Mouse (Mus musculus) monocyte, adult 5-6 weeks (primary cell): ENCODE measurements at regions not wholly inside any gene's neighbourhood (a gene's known extent, or its start where the extent isn't known, plus 50 kb on each side); places are given as distances from the start of the nearest gene placed in this dataset.

Experiments used
- ATAC-seq: fragments of 153-309, 156-312 bp; replicated peaks from 2 replicates; pipeline ENCODE4 v1.8.0; 2017; ENCODE audit warnings: mild to moderate bottlenecking; ENCODE audit not compliant: low TSS enrichment, insufficient number of reproducible peaks, severe bottlenecking, poor library complexity, low FRiP score

DNA sequence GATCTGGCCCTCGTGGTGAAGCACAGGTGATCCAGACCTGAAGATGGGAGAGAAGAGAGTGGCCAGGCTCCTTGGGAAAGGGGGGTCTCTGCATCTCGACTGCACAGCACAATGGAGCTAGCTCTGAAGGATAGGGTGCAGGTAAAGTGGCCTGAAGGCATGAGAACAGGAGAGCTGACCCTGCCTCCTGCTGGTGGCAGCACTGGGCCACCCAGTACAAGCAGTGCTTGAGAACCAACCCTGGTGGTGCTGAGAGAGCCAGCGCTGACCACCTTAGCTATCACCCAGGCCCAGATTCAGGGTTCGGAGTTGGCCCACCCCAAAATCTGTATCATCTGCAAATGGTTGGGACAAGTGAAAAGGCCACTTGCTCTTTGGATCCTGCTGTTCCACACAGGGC is 66.2 kb downstream of the A730009L09Rik start:
- ATAC-seq = no peak

GRCm38 (mm10) chr16:84583323-84583722 is 68.4 kb downstream of the A730009L09Rik start:
- ATAC-seq = peak; percentile 92

GRCm38 (mm10) chr16:84583773-84584229 is 68.9 kb downstream of the A730009L09Rik start:
- ATAC-seq = peak; percentile 85

GRCm38 (mm10) chr16:84584724-84585399 is 69.9 kb downstream of the A730009L09Rik start:
- ATAC-seq = no peak

GRCm38 (mm10) chr16:84592978-84593377 is 78.1 kb downstream of the A730009L09Rik start:
- ATAC-seq = no peak

DNA sequence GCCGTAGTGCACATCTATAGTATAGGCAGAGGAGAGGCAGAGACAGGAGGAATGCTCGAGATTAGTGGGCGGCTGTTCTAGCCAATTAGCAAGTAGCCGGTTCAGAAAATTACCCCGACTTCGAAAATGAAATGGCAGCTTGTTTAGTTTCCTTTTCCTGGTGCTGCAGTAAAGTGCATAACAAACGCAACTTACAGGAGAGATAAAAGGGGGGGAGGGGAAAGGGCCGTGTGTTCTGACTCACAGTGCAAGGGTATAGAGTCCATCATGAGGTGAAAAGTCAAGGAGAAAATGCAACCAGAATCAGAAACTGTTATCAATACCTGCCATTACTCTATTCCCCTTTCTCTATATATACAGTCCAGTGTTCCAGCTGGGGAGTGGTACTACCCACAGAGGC is 88.0 kb downstream of the A730009L09Rik start:
- ATAC-seq = no peak

DNA sequence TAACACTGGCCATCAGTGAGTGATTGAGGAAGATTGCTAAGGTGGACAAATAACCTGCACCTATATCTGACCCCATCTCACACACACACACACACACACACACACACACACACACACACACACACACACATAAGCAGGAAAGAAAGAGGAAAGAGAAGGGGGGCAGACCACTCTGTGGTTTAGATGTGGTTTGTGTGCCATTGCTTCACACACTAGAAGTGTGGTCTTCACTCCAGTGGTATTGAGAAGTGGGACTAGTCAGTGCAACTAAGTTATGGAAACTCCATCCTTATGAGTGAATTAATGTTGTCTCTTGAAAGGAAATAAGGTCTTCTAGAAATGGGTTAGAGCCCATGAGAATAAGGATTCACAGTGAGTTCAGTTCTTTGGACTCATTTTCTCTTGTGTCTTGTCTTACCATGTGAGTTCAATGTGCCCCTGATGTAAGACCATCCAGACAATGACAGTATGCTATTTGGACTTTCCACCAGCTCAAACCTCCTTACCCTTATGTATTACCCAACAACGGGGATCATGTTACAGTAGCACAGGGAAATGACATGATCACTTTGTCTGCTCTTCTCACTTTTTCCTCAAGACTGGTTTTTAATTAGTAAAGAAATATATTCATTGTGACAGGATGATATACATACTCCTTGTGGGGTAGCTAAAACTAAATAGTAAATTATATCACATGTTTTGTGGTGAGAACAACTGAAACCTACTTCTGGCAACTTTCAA is 88.7 kb downstream of the A730009L09Rik start:
- ATAC-seq = no peak

- ATAC-seq = no peak
Observed at GRCm38 (mm10) chr16:84604272-84604975, 89.5 kb downstream of the A730009L09Rik start.

GRCm38 (mm10) chr16:84606010-84606803 is 91.3 kb downstream of the A730009L09Rik start:
- no peak for ATAC-seq

DNA sequence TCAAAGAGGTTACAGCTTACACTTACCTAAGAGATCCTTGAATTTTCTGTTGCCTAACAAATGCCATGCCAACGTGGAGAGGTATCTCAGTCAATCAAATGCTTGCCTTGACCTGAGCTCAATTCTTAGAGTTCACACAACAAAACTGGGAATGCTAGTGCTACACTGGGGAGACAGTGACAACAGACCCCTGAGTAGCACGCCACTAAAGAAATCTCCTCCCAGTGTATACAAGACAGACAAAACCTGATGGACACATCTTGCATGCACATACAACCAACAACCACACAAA is 91.8 kb downstream of the A730009L09Rik start:
- ATAC-seq = no peak

DNA sequence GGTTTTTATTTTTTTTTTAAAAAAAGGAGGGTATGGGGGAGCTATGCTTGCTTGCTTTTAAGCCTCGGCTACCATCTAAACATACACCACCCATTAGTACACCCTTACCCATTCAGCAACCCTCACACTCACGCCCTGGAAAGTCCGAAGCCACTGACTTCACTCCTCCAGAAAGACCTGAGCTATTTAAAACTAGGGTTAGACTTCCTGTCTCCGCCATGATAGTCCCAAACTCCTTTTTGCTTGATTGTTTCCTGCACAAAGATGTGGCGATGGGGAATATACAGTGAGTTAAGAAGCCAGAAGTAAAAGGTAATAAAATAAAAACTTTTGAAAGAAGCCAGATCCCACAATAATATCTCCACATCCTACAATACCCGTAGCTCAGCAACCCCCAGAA is 92.6 kb downstream of the A730009L09Rik start:
- no peak for ATAC-seq

DNA sequence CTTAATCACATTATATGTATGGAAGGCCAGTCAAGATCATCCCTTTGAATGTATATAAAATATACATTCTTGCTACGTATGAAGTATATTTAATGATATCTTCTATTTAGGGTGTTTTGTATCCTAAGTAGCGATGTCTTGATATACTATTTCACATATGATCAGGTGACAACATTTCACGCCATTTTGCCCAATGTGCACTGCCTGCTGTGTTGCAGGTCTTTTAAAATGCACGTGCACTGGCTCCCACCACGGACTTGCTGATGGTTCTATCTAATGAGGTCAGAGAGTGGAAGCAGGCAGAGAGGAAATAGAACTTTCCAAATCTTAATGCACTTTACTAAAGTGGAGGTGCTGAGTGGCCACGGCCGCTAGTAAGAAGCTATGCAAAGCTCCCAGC is 100.8 kb downstream of the A730009L09Rik start:
- ATAC-seq = no peak

GRCm38 (mm10) chr16:84616132-84616531 is 101.2 kb downstream of the A730009L09Rik start:
- ATAC-seq = no peak

GRCm38 (mm10) chr16:84618379-84618778 is 103.5 kb downstream of the A730009L09Rik start:
- ATAC-seq = no peak

- ATAC-seq = no peak
Observed at GRCm38 (mm10) chr16:84619876-84620275, 105.0 kb downstream of the A730009L09Rik start.

DNA sequence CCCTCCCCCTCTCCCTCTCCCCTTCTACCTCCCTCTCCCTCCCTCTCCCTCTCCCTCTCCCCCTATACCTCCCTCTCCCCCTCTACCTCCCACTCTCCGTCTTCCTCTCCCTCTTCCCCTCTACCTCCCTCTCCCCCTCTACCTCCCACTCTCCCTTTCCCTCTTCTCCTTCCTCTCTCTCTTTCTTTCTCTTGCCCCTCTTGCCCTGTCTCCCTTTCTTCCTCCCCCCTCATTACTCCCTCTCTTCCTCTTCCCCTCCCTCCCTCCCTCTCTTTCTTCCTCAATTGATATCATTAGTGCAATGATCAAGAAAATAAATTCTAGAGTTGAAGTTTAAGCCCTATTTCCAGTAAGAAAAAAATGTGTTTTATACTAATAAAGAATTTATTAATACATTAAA is 105.9 kb downstream of the A730009L09Rik start:
- ATAC-seq = no peak

GRCm38 (mm10) chr16:84621300-84622031 is 106.5 kb downstream of the A730009L09Rik start:
- ATAC-seq = peak; percentile 60

DNA sequence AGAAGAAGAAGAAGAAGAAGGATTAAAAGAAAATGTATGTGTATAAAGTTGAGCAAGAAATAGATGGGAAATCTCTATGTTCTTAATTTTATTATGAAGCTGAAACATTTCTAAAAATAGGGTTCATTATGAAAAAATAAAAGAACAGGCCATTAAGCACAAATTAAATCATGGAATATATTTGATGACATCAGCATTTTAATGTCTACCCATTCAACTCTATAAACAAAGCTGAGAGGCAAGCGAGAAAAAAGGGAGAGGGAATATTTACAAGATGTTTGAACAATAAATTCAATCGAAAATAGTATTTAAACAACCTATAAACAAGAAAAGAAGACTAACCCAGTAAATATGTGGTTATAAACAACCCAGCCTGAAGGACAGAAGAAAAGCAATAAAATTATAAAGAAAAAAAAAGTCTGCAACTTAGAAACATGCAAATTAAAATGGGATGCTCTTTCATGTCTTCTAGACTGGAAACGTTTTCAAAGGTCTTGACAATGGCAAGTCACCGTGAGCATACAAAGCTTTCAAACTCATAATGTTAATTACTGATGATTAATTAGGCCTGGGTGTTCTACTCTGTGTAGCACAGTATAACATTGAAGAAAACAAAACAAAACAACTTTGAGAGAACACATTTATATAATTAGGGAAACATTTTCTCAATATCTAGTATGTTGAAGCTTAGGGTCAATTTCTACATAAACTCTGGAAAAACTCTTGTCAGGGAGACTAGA is 108.6 kb downstream of the A730009L09Rik start:
- no peak for ATAC-seq
